ENCODE assay signal across 14 mouse cellular contexts in genomic region chr5:103797774-103798173, GRCm38 (mm10).
A peak's percentile ranks its signal among the peaks of the same experiment; 100 is the strongest.
DNase-seq lines count a peak whose midpoint lies in the region; ATAC-seq lines count a peak whose summit lies in the region.
"Had no signal": no experiment of that assay in that cellular context is flagged by ENCODE, and none has a peak within 500 bp of the region (broad histone marks: within the 10 kb centered on the region; RNA-seq: fewer than 3 reads in every experiment).

No protein-coding gene starts in this region.

- H3K9ac ChIP-seq in forebrain, embryonic 15.5 days (replicated peaks), result no peak overlapping the region
- H3K9ac ChIP-seq in limb, embryonic 12.5 days (replicated peaks), result peak overlapping the region; percentile 34; the same call in 1 of the 2 replicates
- no peak overlapping the region for H3K9ac ChIP-seq in forebrain, embryonic 16.5 days (replicated peaks; ENCODE audit: low read depth, low read length)
- H3K9ac ChIP-seq: embryonic facial prominence, embryonic 12.5 days; midbrain, embryonic 13.5 days had no signal

- peak overlapping the region; percentile 38; the same call in 1 of the 2 replicates for H3K27ac ChIP-seq in forebrain, embryonic 15.5 days (replicated peaks)
- no peak overlapping the region for H3K27ac ChIP-seq in forebrain, embryonic 10.5 days
- H3K27ac ChIP-seq in limb, embryonic 12.5 days, result peak overlapping the region; percentile 56; the same call in 1 of the 2 replicates
- no peak overlapping the region for H3K27ac ChIP-seq in limb, embryonic 10.5 days
- 0 out of 2 replicates have a peak overlapping the region, but pooled peaks have one; percentile 8 for H3K27ac ChIP-seq in forebrain, embryonic 16.5 days (ENCODE audit: low read length)
- H3K27ac ChIP-seq: embryonic facial prominence, embryonic 12.5 days; midbrain, embryonic 13.5 days had no signal

- H3K27me3 ChIP-seq in forebrain, embryonic 15.5 days, result no peaks in the 10 kb centered on the region
- no peaks in the 10 kb centered on the region for H3K27me3 ChIP-seq in forebrain, embryonic 10.5 days (ENCODE audit: poor library complexity, severe bottlenecking)
- H3K27me3 ChIP-seq in limb, embryonic 12.5 days, result no peaks in the 10 kb centered on the region
- H3K27me3 ChIP-seq in limb, embryonic 10.5 days (ENCODE audit: low read depth, poor library complexity, severe bottlenecking), result no peaks in the 10 kb centered on the region
- H3K27me3 ChIP-seq in forebrain, embryonic 16.5 days (replicated peaks; ENCODE audit: control insufficient read depth, insufficient read depth, low read length), result no peaks in the 10 kb centered on the region
- H3K27me3 ChIP-seq: embryonic facial prominence, embryonic 12.5 days; midbrain, embryonic 13.5 days had no signal

- DNase-seq in forebrain, embryonic 10.5 days (ENCODE audit: extremely low spot score, low spot score), result no peak
- no peak for DNase-seq in limb, embryonic 10.5 days (ENCODE audit: low spot score)
- peak; percentile 64 to 77 for DNase-seq in right cerebral cortex, postnatal 10 days (ENCODE audit: low spot score in 2 of 2)
- no peak for DNase-seq in B cell, adult 2 months
- DNase-seq in yolk sac, embryonic 10.5 days (ENCODE audit: low spot score), result no peak
- DNase-seq: adrenal gland, adult 8-10 months; cerebellum, adult 11 months; heart, postnatal 4 days; lung, adult 18-20 months had no signal

- no peaks in the 10 kb centered on the region for H3K36me3 ChIP-seq in forebrain, embryonic 15.5 days
- H3K36me3 ChIP-seq in forebrain, embryonic 10.5 days (replicated peaks), result peaks cover under 1% of the 10 kb centered on the region; the same call in 1 of the 2 replicates
- no peaks in the 10 kb centered on the region for H3K36me3 ChIP-seq in limb, embryonic 12.5 days
- no peaks in the 10 kb centered on the region for H3K36me3 ChIP-seq in limb, embryonic 10.5 days
- H3K36me3 ChIP-seq in forebrain, embryonic 16.5 days (ENCODE audit: control insufficient read depth, insufficient read depth), result no peaks in the 10 kb centered on the region
- H3K36me3 ChIP-seq: embryonic facial prominence, embryonic 12.5 days; midbrain, embryonic 13.5 days had no signal

- peak; percentile 79 for ATAC-seq in forebrain, embryonic 15.5 days (replicated peaks)
- ATAC-seq in limb, embryonic 12.5 days (ENCODE audit: insufficient number of reproducible peaks, insufficient read depth, low FRiP score, low TSS enrichment, low read depth), result no peak
- ATAC-seq in forebrain, embryonic 16.5 days, result peak; percentile 83
- ATAC-seq: midbrain, embryonic 13.5 days had no signal

- H3K4me1 ChIP-seq in forebrain, embryonic 15.5 days, result peaks cover 13% of the 10 kb centered on the region
- peaks cover 7% of the 10 kb centered on the region; the same call in 1 of the 2 replicates for H3K4me1 ChIP-seq in forebrain, embryonic 10.5 days
- H3K4me1 ChIP-seq in limb, embryonic 12.5 days (replicated peaks), result peaks cover 12% of the 10 kb centered on the region
- H3K4me1 ChIP-seq in limb, embryonic 10.5 days, result peaks cover 15% of the 10 kb centered on the region
- peaks cover 10% of the 10 kb centered on the region for H3K4me1 ChIP-seq in forebrain, embryonic 16.5 days (replicated peaks; ENCODE audit: control insufficient read depth, insufficient read depth, low read length)

- WGBS in forebrain, embryonic 15.5 days, result 41% methylated on average over 10 of the region's 10 CpGs
- WGBS in forebrain, embryonic 10.5 days, result 79% methylated on average over 10 of the region's 10 CpGs
- WGBS in limb, embryonic 12.5 days, result 47% methylated on average over 10 of the region's 10 CpGs
- 80% methylated on average over 10 of the region's 10 CpGs for WGBS in limb, embryonic 10.5 days
- WGBS in forebrain, embryonic 16.5 days, result 45% methylated on average over 10 of the region's 10 CpGs

- no peak overlapping the region for H3K4me2 ChIP-seq in forebrain, embryonic 15.5 days (replicated peaks)
- no peak overlapping the region for H3K4me2 ChIP-seq in limb, embryonic 12.5 days
- H3K4me2 ChIP-seq in forebrain, embryonic 16.5 days (ENCODE audit: low read length), result no peak overlapping the region
- H3K4me2 ChIP-seq: embryonic facial prominence, embryonic 12.5 days; midbrain, embryonic 13.5 days had no signal

- H3K9me3 ChIP-seq in forebrain, embryonic 15.5 days, result no peaks in the 10 kb centered on the region
- no peaks in the 10 kb centered on the region for H3K9me3 ChIP-seq in forebrain, embryonic 10.5 days
- no peaks in the 10 kb centered on the region for H3K9me3 ChIP-seq in limb, embryonic 12.5 days
- H3K9me3 ChIP-seq in limb, embryonic 10.5 days (replicated peaks), result no peaks in the 10 kb centered on the region
- no peaks in the 10 kb centered on the region for H3K9me3 ChIP-seq in forebrain, embryonic 16.5 days (ENCODE audit: control insufficient read depth, low read length)
- H3K9me3 ChIP-seq: embryonic facial prominence, embryonic 12.5 days; midbrain, embryonic 13.5 days had no signal

- no peak overlapping the region for H3K4me3 ChIP-seq in forebrain, embryonic 15.5 days
- no peak overlapping the region for H3K4me3 ChIP-seq in forebrain, embryonic 10.5 days
- no peak overlapping the region for H3K4me3 ChIP-seq in limb, embryonic 12.5 days (replicated peaks)
- H3K4me3 ChIP-seq in limb, embryonic 10.5 days, result no peak overlapping the region
- no peak overlapping the region for H3K4me3 ChIP-seq in forebrain, embryonic 16.5 days (replicated peaks; ENCODE audit: low read length)
- H3K4me3 ChIP-seq: embryonic facial prominence, embryonic 12.5 days; midbrain, embryonic 13.5 days had no signal

Comparison
In these comparisons a context has a peak if more than half of its experiments do, and no peak if none do; other contexts are left out.
1. H3K27ac ChIP-seq: peak in forebrain, embryonic 15.5 days (single experiment), limb, embryonic 12.5 days (single experiment) and forebrain, embryonic 16.5 days (single experiment); none in forebrain, embryonic 10.5 days (single experiment) and limb, embryonic 10.5 days (single experiment).
2. DNase-seq: peak in right cerebral cortex, postnatal 10 days (2 of 2); none in forebrain, embryonic 10.5 days (single experiment), limb, embryonic 10.5 days (single experiment), B cell, adult 2 months (0 of 2) and yolk sac, embryonic 10.5 days (single experiment).